Mouse (Mus musculus) embryonic fibroblast, embryonic 13.5 days (primary cell): ENCODE data around the gene Dst.

Experiments
- CTCF ChIP-seq: IDR thresholded peaks from 2 replicates; pipeline ENCODE4 v1.5.1; 2011; ENCODE audit warnings: mild to moderate bottlenecking, control low read depth, low read length, moderate library complexity, borderline replicate concordance; ENCODE audit not compliant: insufficient read depth
- POLR2A ChIP-seq: IDR thresholded peaks from 2 replicates; pipeline ENCODE4 v1.6.1; 2011; ENCODE audit warnings: low read depth, mild to moderate bottlenecking, control low read depth, low read length, moderate library complexity

DNA sequence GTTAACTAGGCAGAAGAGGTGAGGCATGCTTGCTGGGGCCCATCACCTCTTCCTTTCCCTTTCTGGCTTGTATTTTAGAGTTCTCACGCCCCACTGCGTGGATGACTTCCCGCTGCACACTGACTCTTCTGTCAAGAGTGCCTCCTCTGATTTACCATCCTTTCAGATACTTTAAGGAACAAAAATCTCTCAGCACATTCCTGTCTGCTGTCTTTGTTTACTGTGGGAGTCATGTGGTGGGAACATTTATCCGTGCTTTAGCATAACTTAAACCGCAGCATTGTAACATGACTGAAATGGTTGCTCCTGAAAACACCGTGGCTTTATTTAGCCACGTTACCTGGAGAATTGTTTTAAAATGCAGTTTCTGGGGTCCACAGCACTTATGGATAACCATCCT, 182.7 kb downstream of the Dst start:
- no peak for TF ChIP-seq CTCF
- TF ChIP-seq POLR2A, result no peak
